Mouse (Mus musculus) cerebellum, adult (tissue): ENCODE measurements around the gene Bcar3.

Experiments used
- ATAC-seq: cut with Nextera tagmentation; 2 replicates; pipeline ENCODE4 v1.9.2; 2017; ENCODE audit warnings: mild to moderate bottlenecking, moderate library complexity, mixed read lengths; ENCODE audit not compliant: insufficient number of reproducible peaks, low FRiP score, low TSS enrichment

Bcar3 gene

GRCm38 (mm10) chr3:122445696-122446095 lies 151.8 kb downstream of the Bcar3 start:
- ATAC-seq, result peak; percentile 28

GRCm38 (mm10) chr3:122446678-122447077 lies 152.7 kb downstream of the Bcar3 start:
- ATAC-seq, result no peak

DNA sequence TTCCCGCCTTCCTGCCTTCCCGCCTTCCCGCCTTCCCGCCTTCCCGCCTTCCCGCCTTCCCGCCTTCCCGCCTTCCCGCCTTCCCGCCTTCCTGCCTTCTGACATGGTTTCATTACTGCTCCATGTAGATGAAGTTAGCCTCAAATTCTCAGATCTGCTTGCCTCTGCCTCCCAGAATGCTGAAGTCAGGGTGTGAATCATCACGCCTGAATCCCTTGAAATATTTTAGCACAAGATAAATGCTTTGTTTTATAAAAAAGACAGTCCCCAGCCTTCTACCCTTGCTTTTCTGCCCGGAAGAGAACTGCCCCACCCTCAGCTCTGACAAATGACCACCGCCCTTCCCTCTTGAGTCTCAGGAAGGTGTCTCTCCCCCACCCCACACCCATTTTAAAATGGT lies 154.3 kb downstream of the Bcar3 start:
- ATAC-seq, result no peak

DNA sequence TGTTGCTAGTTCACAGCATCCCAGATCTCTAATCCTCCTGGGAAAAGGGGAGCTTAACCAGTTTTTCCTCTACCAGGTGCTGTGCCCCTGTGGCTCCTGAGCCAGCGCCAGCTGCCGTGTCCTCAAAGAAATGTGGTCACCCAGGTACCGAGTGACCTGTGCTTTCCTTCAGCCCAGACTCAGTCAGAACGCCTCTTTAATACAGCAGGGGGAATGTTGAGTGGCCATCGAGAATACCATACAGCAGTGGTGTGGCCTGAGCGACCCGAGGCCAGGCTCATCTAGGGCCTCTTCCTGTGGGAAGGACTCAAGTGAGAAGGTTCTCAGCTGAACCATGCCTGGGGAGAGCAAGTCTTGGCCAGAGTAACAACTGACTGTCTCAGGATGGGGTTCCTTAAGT lies 156.1 kb downstream of the Bcar3 start:
- ATAC-seq, result no peak

GRCm38 (mm10) chr3:122453875-122454274 lies 159.9 kb downstream of the Bcar3 start:
- no peak for ATAC-seq

- no peak for ATAC-seq
These were observed 162.2 kb downstream of the Bcar3 start for GRCm38 (mm10) chr3:122456156-122456555.

DNA sequence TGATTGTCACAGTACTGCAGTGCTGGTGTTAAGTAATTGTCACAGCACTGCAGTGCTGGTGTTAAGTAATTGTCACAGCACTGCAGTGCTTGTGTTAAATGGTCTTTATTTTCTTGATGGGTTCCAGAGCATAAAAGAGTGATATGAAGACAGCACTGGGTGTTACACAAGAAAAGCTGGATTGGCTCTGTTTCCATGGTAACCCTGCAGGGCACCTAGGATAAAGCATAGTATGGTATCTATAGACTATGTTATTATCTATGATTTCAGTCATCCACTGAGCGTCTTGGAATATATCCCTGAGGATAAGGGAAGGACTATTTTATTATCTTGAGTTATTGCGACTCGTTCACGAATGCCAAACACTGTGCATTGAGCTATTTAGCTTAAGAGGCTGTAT lies 162.9 kb downstream of the Bcar3 start:
- no peak for ATAC-seq

GRCm38 (mm10) chr3:122457723-122458122 lies 163.8 kb downstream of the Bcar3 start:
- no peak for ATAC-seq

DNA sequence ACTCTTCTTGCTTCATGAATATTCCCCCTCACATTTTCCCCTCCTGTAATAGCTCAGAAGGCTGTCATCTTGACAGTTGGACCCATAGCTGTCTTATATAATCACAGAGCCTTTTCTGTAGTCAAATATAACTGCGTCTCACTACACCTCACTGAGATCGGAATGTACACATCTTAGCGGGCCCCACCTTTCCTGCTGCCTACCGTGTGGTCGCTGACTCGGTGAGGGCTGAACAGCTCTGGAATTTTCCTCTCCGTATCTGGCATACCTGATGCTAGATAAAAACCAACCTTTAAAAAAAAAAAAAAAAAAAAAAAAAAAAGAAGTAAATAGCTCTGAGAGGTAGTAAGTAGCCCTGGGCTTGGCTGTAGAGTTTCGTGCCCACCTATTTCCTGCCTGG lies 164.8 kb downstream of the Bcar3 start:
- ATAC-seq, result no peak

- no peak for ATAC-seq
These were observed 167.0 kb downstream of the Bcar3 start for GRCm38 (mm10) chr3:122460848-122461511.

DNA sequence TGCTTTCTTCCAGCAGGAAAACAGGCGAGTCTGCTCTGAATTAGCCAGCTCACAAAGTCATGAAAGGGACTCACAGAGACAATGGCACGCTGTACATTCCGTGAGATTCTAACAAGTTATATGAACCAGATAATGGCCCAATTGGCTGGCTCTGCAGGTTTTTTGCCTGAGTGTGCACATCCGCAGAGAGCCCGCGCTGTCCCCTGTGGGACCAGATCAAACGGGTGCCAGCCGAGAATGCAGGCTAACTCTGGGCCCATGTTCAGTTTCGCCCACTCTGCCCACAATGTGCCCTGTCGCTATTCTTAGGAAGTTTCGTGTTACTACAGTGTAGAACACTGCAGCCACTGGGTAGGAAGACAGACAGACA lies 167.6 kb downstream of the Bcar3 start:
- no peak for ATAC-seq

- ATAC-seq, result 0 out of 2 replicates have a peak, but pooled peaks have one; percentile 11
These were observed 168.3 kb downstream of the Bcar3 start for GRCm38 (mm10) chr3:122461932-122462871.

GRCm38 (mm10) chr3:122463166-122463565 lies 169.2 kb downstream of the Bcar3 start:
- no peak for ATAC-seq

GRCm38 (mm10) chr3:122466100-122466730 lies 172.3 kb downstream of the Bcar3 start:
- 0 out of 2 replicates have a peak, but pooled peaks have one; percentile 26 for ATAC-seq

DNA sequence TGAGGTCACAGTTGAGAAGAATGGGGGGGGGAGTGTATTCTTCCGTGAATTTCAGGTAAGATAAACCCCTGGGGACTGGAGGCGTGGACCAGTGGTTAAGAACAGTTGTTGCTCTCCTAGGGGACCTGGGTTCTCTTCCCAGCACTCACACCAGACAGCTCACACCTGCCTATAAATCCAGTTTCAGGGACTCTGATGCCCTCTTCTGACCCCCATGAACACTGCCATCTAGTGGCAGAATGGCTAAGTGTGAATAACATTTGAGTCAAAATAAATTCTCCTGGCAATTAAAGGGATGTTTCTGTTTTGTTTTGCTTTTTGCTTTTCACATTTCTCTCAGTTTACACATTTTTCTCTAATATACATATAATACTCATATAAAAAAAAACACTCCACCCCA lies 174.0 kb downstream of the Bcar3 start:
- no peak for ATAC-seq

DNA sequence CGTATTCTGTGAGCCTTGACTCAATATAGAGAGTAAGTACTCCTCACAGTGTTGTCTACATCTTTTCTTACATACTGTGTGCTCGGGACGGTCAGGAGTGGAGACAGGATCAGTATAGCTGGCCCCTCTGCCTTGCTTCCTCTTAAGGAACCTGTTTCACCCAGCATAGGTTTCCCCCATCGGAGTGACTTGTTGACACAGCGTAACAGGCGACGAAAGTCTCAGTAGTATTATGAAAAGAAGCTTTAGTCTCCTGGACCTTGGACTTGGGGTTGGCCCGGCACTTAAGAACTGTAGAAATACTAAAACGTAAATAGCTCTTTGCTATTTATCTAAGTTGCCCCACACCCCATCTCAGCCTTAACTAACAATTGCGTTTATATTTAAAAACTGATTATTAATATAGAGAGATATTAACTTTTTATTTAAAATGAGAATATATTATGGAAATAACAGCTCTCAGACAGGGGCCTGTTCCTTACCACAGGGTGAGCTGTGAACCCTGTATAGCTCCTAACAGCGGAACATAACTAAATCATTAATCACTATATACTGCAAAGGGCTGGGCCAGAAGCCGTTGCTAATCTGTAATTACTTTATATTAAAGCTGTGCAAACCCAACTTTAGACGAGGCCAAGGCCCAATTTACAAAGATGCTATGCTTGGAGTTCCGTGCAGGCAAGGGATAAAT lies 176.5 kb downstream of the Bcar3 start:
- no peak for ATAC-seq

DNA sequence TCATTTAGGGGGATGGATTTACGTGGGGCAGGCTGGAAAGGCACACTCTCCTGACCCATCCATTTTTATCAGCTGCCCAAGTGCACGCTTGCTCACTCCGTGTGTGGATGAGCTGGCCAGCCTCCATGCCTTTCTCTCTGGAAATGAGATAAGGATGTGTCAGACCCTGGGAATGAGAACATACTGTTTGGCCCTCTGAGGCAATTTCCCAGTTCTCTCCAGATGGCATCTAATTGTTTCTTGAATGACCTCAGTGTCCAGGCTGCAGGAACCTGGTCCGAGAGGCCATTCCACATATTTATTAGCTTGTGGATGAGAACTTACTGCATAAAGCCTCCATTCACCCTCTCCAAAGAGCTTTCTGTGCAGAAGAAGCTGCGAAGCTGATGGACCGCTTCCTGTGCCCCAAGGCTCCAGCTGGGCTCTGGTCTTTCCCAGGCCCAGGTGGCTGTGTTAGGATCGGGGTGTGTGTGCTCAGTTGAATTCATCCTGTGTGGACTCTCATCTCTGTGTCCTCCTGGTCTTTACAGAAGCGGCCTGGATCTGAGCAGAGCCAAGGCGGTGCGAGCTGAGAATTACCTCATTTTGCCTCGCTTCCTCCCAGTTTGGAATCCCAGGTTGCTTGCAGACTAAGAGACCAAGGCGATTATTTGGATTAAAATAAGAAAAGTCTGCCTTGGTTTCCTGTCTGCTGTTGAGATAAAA lies 177.2 kb downstream of the Bcar3 start:
- ATAC-seq, result peak; percentile 89

GRCm38 (mm10) chr3:122472412-122472811 lies 178.5 kb downstream of the Bcar3 start:
- ATAC-seq, result no peak

- no peak for ATAC-seq
These were observed 179.6 kb downstream of the Bcar3 start for GRCm38 (mm10) chr3:122473523-122474034.

DNA sequence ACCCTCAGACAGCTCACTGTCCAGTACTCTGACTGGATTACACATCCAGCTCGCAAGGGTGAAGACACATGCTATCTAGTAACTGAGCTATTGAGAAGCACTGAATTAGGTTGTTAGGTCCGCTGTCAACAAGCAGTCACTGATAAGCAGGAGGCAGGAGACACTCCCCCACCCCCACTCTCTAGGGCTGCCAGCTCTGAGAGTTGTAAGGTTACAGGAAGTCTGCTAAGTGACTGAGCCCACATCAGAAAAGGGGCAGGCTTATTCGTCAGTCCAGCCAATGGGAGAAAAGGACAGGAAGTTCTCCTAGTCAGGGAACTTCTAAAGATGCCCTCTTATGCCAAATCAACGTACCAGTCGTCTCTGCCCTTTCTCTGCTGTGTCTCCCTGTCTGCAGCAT lies 180.1 kb downstream of the Bcar3 start:
- ATAC-seq, result no peak
